Mouse (Mus musculus) testis, adult 2 months (tissue): ENCODE measurements around the gene Efcab5.

Experiments used
- CTCF ChIP-seq: fragments of 200-500 bp; IDR thresholded peaks from 2 replicates; pipeline ENCODE4 v1.5.1; 2012; ENCODE audit warnings: low read depth, mild to moderate bottlenecking, inconsistent platforms, low read length, moderate library complexity; ENCODE audit not compliant: control insufficient read depth, insufficient read depth, insufficient replicate concordance
- POLR2A ChIP-seq: fragments of 200-500 bp; IDR thresholded peaks from 2 replicates; pipeline ENCODE4 v1.6.1; 2012; ENCODE audit warnings: low read depth, mild to moderate bottlenecking, inconsistent platforms, low read length, moderate library complexity; ENCODE audit not compliant: control insufficient read depth

DNA sequence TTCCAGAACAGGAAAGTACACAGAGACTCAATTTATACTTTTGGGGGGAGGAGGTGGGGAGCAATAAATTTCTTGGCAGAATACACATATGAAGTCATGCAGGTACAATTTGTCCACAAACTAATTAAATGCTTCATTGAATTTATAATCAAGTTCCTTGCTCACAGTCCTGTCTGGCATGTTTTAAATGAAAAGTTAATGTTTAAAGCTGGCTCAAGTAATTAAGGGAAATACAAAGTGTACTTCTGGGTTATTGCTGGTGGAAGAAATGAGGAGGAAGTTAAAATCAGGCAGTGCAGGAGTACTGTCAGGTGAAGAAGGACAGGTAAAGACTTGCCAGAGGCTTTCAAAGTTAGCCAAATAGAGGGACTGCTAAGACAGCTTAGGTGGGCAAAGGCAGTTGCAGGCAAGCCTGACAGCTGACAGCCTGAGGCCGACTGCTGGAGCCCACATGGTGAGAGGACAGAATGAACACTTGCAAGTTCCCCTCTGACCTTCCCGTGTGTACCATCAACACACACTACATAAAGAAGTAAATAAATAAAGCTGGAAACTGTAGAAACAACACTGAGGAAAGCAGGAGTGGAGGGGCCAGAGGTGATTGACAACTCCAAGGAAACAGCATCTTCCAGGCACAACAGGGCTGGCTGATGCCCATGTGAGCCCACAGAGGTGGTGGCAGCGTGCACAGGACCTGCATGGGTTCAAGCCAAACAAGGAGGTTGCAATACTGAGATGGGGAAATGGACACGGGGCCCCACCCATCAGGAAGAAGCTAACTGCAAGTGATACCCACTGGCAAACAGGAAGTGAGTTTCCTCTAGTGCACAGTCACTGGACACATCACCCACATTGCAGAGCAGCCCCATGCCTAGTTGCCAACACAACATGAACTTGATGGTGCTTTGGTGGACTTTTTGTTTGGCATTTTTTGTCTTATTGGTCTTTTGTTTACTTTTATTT is 7.7 kb upstream of the Efcab5 start:
- TF ChIP-seq CTCF (no peak), POLR2A (no peak)
